Mouse (Mus musculus): ENCODE data around the gene Rbm4b.

DNA sequence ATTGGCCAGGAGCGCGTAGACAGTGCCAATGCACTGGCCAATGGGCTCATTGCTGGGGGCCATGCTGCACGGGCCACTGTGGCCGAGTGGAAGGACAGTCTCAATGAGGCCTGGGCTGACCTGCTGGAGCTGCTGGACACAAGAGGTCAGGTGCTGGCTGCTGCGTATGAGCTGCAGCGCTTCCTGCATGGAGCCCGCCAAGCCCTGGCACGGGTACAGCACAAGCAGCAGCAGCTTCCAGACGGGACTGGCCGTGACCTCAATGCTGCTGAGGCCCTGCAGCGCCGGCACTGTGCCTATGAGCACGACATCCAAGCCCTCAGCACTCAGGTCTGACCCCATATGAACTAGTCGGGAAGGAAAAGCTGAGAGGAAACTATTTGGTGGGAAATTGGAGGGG lies 9.7 kb upstream of the Rbm4b start:
- TF ChIP-seq TBP (IDR thresholded peaks at IDR 0.05; ENCODE audit: low read depth, low read length), result no peak
- TF ChIP-seq POLR2A (IDR thresholded peaks at IDR 0.05; ENCODE audit: control insufficient read depth in 1 of 2, insufficient read depth in 1 of 2, low read depth in 1 of 2, low read length in 2 of 2, poor library complexity in 1 of 2), result no peak
- no peak for TF ChIP-seq ZKSCAN1 (IDR thresholded peaks at IDR 0.05; ENCODE audit: low read depth, low read length)
- no peak for TF ChIP-seq RCOR1 (IDR thresholded peaks at IDR 0.05; ENCODE audit: low read depth, low read length)
- no peak for TF ChIP-seq EP300 (IDR thresholded peaks at IDR 0.05; ENCODE audit: low read depth in 1 of 2, low read length in 2 of 2)
- TF ChIP-seq NELFE (IDR thresholded peaks at IDR 0.05; ENCODE audit: low read depth, low read length), result no peak
- TF ChIP-seq TCF12 (IDR thresholded peaks at IDR 0.05; ENCODE audit: low read depth, low read length), result no peak
- no peak for TF ChIP-seq CHD2 (IDR thresholded peaks at IDR 0.05; ENCODE audit: low read length)
- TF ChIP-seq MAX (IDR thresholded peaks at IDR 0.05; ENCODE audit: low read length), result no peak
